Mouse (Mus musculus) frontal cortex, postnatal 25 days (tissue): ENCODE measurements around the gene Tsen34.

ENCODE experiments used
- DNase-seq, 2 experiments: peaks; one replicate each; pipeline ENCODE4 v3.0.0; 2022; ENCODE audit warnings: low spot score in 2 of 2

Tsen34 gene

GRCm38 (mm10) chr7:3692382-3692986 is at the start of gene Tsen34:
Gene Tsen34, plus strand, starts transcription at chr7:3692863.
- DNase-seq = no peak

- DNase-seq = no peak
These were observed 49.3 kb upstream of the Tsen34 start for GRCm38 (mm10) chr7:3643412-3643811.

GRCm38 (mm10) chr7:3643843-3644242 is 48.8 kb upstream of the Tsen34 start:
- DNase-seq = no peak

- no peak for DNase-seq
These were observed 48.4 kb upstream of the Tsen34 start for GRCm38 (mm10) chr7:3644348-3644671.

GRCm38 (mm10) chr7:3644672-3645487 is 47.8 kb upstream of the Tsen34 start, which contains the start of gene Cnot3:
Gene Cnot3, plus strand, starts transcription at chr7:3645268.
- peak; percentile 97 for DNase-seq

GRCm38 (mm10) chr7:3645488-3646025 is 47.1 kb upstream of the Tsen34 start:
- no peak for DNase-seq

- no peak for DNase-seq
These were observed 46.5 kb upstream of the Tsen34 start for GRCm38 (mm10) chr7:3646188-3646587.

- DNase-seq = no peak
These were observed 46.0 kb upstream of the Tsen34 start for GRCm38 (mm10) chr7:3646641-3647040.

GRCm38 (mm10) chr7:3656966-3657365 is 35.7 kb upstream of the Tsen34 start:
- DNase-seq = no peak

- DNase-seq = no peak
These were observed 34.1 kb upstream of the Tsen34 start for GRCm38 (mm10) chr7:3658578-3658977.

GRCm38 (mm10) chr7:3664524-3665214 is 28.0 kb upstream of the Tsen34 start:
- DNase-seq = no peak

GRCm38 (mm10) chr7:3665215-3666114 is 27.2 kb upstream of the Tsen34 start, which contains the start of gene Leng1:
Gene Leng1, minus strand, starts transcription at chr7:3665840.
- DNase-seq = peak; percentile 92 to 95

GRCm38 (mm10) chr7:3666921-3667391 is 25.7 kb upstream of the Tsen34 start:
- no peak for DNase-seq

GRCm38 (mm10) chr7:3674507-3675227 is 18.0 kb upstream of the Tsen34 start:
- DNase-seq = peak; percentile 71 to 74

GRCm38 (mm10) chr7:3675228-3675548 is 17.5 kb upstream of the Tsen34 start:
- no peak for DNase-seq

GRCm38 (mm10) chr7:3676371-3676770 is 16.3 kb upstream of the Tsen34 start:
- DNase-seq = no peak

GRCm38 (mm10) chr7:3677342-3677741 is 15.3 kb upstream of the Tsen34 start, which contains the start of gene Tmc4:
Gene Tmc4, minus strand, starts transcription at chr7:3677553.
- no peak for DNase-seq

- DNase-seq = no peak
These were observed 8.6 kb upstream of the Tsen34 start for GRCm38 (mm10) chr7:3683908-3684550.

GRCm38 (mm10) chr7:3684698-3685097 is 8.0 kb upstream of the Tsen34 start:
- DNase-seq = no peak
